Mouse (Mus musculus) testis, postnatal 10 days (tissue): Measurements from ENCODE around the gene Phyh.
A peak's percentile ranks its signal among the peaks of the same experiment; 100 is the strongest.
"Not testable (repeated sequence)": the region's sequence is repeated elsewhere in the genome, so short reads cannot be mapped to it uniquely, and the experiment has no call there.

Experiments
- DNase-seq: peaks from one replicate; pipeline ENCODE4 v3.0.0; 2021; ENCODE audit warnings: low spot score

Phyh gene

DNA sequence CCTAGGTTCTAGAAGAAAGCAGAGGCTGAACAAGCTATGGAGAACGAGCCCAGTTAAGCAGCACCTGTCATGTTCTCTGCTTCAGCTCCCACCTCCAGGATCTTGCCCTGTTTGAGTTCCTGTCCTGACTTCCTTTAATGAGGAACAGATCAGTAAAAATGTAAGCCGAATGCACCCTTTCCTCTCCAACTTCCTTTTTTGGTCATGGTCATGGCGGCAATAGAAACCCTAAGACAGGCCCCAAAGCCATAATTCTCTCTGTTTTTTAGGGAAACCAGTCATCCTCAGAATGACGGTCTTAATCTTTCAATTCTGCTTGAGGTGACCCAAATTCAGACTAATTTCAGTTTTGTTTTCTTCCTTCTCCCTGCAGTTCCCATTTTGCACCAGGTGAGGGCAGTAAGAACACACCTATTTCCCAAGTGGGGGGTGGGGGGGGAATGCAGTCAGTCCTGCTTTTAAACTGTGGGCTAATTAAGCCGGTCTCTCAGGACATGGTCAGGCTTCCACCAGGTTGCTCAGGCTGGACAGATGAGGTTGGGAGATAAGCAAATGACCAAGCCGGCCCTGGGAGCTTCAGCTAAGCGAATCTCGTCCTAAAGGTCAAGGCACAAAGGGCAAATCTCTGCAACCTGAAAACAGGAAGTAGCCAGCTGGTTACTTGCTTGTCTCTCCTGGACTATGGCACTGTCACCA, 1.3 kb upstream of the Phyh start:
- peak; percentile 66 for DNase-seq

GRCm38 (mm10) chr2:4921019-4921418, 2.2 kb downstream of the Phyh start:
- no peak for DNase-seq

GRCm38 (mm10) chr2:4922476-4923164, 3.8 kb downstream of the Phyh start:
- DNase-seq = no peak

- peak; percentile 31 for DNase-seq
Measured at GRCm38 (mm10) chr2:4927391-4927790, 8.6 kb downstream of the Phyh start.

DNA sequence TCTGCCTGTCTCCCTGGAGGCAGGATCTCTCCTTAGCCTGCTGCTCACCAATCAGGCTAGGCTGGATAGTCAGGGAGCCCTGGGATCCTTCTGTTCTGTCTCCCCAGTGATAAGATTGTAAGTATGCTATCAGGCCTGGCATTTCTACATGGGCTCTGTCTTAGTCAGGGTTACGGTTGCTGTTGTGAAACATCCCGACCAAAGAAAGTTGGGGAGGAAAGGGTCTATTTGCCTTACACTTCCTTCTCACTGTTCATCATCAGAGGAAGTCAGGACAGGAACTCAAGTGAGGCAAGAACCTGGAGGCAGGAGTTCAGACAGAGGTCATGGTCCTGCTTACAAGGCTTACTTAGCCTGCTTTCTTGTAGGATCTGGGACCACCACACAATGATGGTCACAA, 10.4 kb downstream of the Phyh start:
- DNase-seq = no peak

- no peak for DNase-seq
Measured at GRCm38 (mm10) chr2:4934516-4934915, 15.7 kb downstream of the Phyh start.

DNA sequence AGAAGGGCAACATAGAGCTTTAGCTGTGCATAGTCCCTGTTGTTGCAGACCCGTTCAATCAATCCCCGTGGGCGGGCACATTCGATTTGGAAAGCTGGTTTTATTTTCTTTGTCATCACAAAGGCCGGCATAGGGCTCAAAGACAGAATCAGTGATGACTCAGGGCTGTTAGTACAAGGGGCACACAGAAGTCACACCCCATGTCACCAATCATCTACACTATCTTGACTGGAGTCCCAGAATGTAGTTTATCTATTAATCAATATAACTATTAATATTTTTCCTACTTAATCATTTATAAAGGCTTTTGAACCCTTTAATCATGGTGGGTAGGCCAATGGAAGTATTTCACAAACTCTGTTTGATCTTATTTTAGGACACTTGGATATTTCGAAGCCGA, 19.1 kb downstream of the Phyh start:
- no peak for DNase-seq

- no peak for DNase-seq
Measured at GRCm38 (mm10) chr2:4940861-4941260, 22.0 kb downstream of the Phyh start.

GRCm38 (mm10) chr2:4949691-4950090, 30.9 kb downstream of the Phyh start:
- DNase-seq = not testable (repeated sequence)

GRCm38 (mm10) chr2:4950986-4951385, 32.2 kb downstream of the Phyh start:
- DNase-seq = no peak

GRCm38 (mm10) chr2:4954216-4954760, 35.5 kb downstream of the Phyh start:
- DNase-seq = no peak

DNA sequence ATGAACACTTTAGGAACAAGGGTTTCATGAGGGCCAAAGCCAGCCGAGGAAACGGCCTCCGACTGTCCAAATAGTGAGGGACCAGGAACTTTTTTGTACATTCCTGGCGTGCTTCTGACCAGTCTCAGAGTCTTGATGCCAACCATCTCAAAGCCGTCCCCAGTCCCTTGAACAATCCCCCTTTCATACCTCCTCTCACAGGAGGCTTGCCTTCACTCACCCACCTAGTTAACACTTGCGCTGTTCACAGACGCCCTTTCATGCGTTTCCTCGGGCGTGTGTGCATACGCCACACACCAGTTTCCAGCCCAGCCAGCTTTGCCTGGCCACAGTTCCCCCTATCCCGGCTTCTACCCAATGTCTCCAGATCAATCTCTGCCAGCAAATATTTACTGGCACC, 39.2 kb downstream of the Phyh start:
- no peak for DNase-seq

GRCm38 (mm10) chr2:4967806-4968205, 49.0 kb downstream of the Phyh start:
- no peak for DNase-seq

DNA sequence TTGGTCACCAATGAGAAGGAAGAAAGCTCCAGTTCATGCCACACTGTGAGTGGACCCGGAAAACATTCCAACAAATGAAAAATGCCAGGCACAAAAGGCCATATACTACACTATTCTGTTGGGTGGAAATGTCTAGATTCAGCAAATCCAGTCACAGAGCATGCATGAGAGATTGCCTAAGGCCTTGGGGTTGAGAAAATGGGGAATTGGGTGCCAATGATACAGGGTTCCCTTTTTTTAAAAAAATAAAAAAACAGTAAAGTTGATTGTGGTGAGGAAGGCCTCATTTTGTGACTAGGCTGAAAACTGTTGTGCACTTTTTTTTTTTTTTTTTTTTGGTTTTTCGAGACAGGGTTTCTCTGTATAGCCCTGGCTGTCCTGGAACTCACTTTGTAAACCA, 50.3 kb downstream of the Phyh start:
- DNase-seq = no peak

GRCm38 (mm10) chr2:4975807-4976206, 57.0 kb downstream of the Phyh start, which contains the start of gene Ucma:
Gene Ucma, plus strand, starts transcription at chr2:4976122.
- DNase-seq = no peak

GRCm38 (mm10) chr2:4978091-4978490, 59.3 kb downstream of the Phyh start:
- DNase-seq = no peak

DNA sequence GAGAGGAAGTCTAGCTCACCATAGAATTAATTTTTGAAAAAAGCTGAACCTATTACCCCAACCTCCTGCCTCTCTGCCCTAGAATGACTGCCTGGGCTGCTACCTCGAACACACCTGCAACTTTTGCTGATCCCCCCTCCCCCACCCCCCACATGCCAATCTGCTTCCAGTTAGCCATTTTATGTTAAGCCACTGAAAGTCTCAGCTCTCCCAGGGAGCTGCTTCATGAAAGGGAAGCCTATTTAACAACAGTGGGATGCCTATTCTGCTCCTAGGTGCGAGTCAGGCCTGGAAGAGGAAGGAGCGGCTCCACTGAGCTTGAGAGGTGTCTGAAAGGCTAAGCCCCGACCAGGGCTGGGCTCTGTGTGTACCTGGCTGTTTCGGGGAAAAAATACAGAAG, 65.2 kb downstream of the Phyh start:
- no peak for DNase-seq

DNA sequence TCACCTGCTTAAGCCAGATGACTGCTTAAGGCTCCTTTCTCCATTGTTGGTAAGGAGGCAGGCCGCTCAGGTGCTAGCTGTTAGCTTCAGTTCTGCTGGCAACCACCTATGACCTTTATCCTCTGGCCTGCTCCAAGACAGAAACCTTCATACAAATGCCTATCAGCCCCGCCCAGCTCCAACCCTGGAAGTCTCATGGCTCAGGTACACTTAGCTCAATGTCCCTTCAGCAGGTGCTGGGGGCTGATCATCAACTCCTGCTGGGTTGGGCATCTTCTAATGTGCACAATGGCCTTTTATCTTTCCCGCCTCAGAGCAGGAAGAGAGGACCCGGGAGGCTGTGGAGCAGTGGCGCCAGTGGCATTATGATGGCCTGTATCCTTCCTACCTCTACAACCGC, 66.2 kb downstream of the Phyh start:
- no peak for DNase-seq

DNA sequence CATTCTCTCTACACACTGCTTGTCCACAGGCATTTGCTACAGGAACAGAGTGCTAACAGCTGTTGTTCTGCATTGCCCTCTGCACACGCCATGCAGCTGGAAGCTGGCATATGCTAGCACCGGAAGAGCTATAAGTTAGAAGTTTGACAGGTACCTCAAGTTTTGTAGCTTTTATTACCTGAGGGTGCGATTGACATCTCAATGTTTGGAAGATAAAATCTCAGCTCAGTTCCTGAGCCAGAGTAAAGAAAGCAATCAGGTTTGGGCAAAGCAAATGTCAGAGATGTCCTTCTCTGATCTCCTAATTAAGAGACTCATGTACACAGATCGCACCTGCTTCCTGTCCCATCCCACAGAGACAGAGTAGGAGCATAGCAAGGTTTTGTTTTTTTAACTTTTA, 68.0 kb downstream of the Phyh start:
- DNase-seq = no peak

DNA sequence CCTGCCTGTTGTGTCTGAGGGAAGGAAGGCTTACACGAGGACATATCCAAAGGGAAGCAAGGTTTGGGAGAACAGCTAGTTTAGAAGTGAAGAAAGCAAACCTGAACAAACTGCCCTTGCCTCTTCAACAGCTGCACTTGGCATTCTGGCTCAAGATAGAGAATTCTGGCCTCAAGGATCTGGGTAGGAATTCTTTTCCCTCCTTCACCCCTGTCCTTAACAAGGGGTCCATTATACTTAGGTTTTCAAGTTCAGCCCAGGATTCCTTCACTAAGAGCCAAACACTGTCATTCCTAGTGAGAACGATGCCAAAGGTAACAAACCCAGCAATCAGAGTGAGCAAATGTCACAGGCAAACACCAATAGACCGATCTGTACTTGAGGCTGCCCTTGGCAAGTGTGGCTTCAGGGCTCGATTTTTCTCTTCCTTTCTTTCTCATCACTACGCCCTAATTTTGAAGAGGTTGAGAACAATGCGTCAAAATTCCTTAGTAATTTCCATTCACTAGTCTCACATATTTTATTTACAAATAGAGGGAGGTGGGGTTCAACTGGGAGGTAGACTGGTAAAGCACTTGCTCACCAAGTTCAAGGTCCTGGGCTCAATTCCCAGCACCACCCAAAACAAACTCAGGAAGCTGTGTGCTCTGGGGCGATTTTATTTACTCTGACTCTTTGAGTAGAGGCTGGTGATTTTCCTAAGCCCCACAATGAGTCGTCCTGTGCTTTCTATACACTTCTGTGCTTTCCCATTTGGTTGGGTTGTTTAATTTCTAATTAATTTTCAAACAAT, 68.8 kb downstream of the Phyh start:
- DNase-seq = no peak
